8 mouse cellular contexts compared by ENCODE assay signal in the genomic region with DNA sequence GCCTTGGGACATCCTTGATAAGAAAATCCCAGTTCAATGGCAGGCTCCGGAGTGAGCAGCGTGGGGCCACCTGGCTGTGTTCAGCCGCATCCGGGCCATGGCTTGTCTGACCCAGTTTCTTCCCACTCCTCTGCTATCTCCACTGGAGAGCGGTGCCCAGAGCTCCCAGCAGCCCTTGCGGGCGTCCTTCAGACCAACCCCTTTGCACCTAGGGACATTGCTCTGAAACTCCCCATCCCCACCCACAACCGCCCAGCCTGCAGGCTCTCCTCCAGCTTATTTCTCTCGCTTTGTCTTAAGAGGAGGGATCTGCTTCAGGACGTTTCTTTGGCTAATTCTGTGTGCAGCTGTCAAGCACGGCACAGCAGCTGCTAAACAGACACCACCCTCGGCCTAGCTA.
DNase-seq lines count a peak whose midpoint lies in the region; ATAC-seq and TF ChIP-seq lines count a peak whose summit lies in the region.
"Had no signal": no experiment of that assay in that cellular context is flagged by ENCODE, and none has a peak within 500 bp of the region (broad histone marks: within the 10 kb centered on the region; RNA-seq: fewer than 3 reads in every experiment).

No protein-coding gene starts in this region.

- no peak overlapping the region for H3K4me2 ChIP-seq in liver, postnatal 0 days (ENCODE audit: low read depth, low read length)
- H3K4me2 ChIP-seq in hindbrain, postnatal 0 days (ENCODE audit: low read depth, low read length), result no peak overlapping the region
- no peak overlapping the region for H3K4me2 ChIP-seq in liver, embryonic 11.5 days
- H3K4me2 ChIP-seq: embryonic facial prominence, embryonic 12.5 days had no signal

- H3K9ac ChIP-seq in liver, adult 2 months (ENCODE audit: low read depth, low read length), result no peak overlapping the region
- no peak overlapping the region for H3K9ac ChIP-seq in liver, postnatal 0 days (replicated peaks)
- H3K9ac ChIP-seq in hindbrain, postnatal 0 days (replicated peaks; ENCODE audit: low read length), result no peak overlapping the region
- no peak overlapping the region for H3K9ac ChIP-seq in liver, embryonic 11.5 days (ENCODE audit: low read depth, low read length)
- H3K9ac ChIP-seq: embryonic facial prominence, embryonic 12.5 days had no signal

- no peaks in the 10 kb centered on the region for H3K79me2 ChIP-seq in liver, adult 2 months (ENCODE audit: control insufficient read depth, insufficient read depth, low read length)

- H3K4me1 ChIP-seq in liver, adult 2 months (ENCODE audit: control insufficient read depth, insufficient read depth, low read length), result peaks cover 8% of the 10 kb centered on the region; the same call in 1 of the 2 replicates
- no peaks in the 10 kb centered on the region for H3K4me1 ChIP-seq in liver, postnatal 0 days (ENCODE audit: insufficient read depth)
- H3K4me1 ChIP-seq in cerebellum, adult 2 months (ENCODE audit: control insufficient read depth, insufficient read depth, low read length), result peaks cover 31% of the 10 kb centered on the region
- H3K4me1 ChIP-seq in hindbrain, postnatal 0 days (ENCODE audit: insufficient read depth, low read length), result peaks cover 7% of the 10 kb centered on the region; the same call in 1 of the 2 replicates
- H3K4me1 ChIP-seq in liver, embryonic 11.5 days (replicated peaks; ENCODE audit: control insufficient read depth, insufficient read depth, low read length), result peaks cover 5% of the 10 kb centered on the region; the same call in 1 of the 2 replicates

- no peaks in the 10 kb centered on the region for H3K36me3 ChIP-seq in liver, adult 2 months (ENCODE audit: control insufficient read depth, insufficient read depth, low read length)
- no peaks in the 10 kb centered on the region for H3K36me3 ChIP-seq in liver, postnatal 0 days (replicated peaks; ENCODE audit: insufficient read depth, low read length)
- no peaks in the 10 kb centered on the region for H3K36me3 ChIP-seq in hindbrain, postnatal 0 days (ENCODE audit: insufficient read depth, low read length)
- H3K36me3 ChIP-seq in liver, embryonic 11.5 days (ENCODE audit: control insufficient read depth, insufficient read depth, low read length), result no peaks in the 10 kb centered on the region
- H3K36me3 ChIP-seq: embryonic facial prominence, embryonic 12.5 days had no signal

- TF ChIP-seq EP300 in liver, postnatal 0 days (IDR thresholded peaks at IDR 0.05; ENCODE audit: low read depth), result no peak

- H3K9me3 ChIP-seq in liver, postnatal 0 days (ENCODE audit: low read length), result peaks cover 7% of the 10 kb centered on the region; the same call in 1 of the 2 replicates
- no peaks in the 10 kb centered on the region; the same call in 1 of the 2 replicates for H3K9me3 ChIP-seq in hindbrain, postnatal 0 days (ENCODE audit: low read length)
- no peaks in the 10 kb centered on the region for H3K9me3 ChIP-seq in liver, embryonic 11.5 days (ENCODE audit: control insufficient read depth, low read length)

- no peak for TF ChIP-seq CTCF in liver, adult 2 months (IDR thresholded peaks at IDR 0.05; ENCODE audit: low read depth, low read length)
- no peak for TF ChIP-seq CTCF in liver, postnatal 0 days (IDR thresholded peaks at IDR 0.05; ENCODE audit: low read depth)
- TF ChIP-seq CTCF in cerebellum, adult 2 months (IDR thresholded peaks at IDR 0.05; ENCODE audit: borderline replicate concordance, insufficient read depth, low read depth, low read length), result no peak
- no peak for TF ChIP-seq CTCF in hindbrain, postnatal 0 days (IDR thresholded peaks at IDR 0.05; ENCODE audit: low read depth)

- no peak overlapping the region for H3K27ac ChIP-seq in liver, adult 2 months (replicated peaks; ENCODE audit: insufficient read depth, low read depth, low read length)
- H3K27ac ChIP-seq in liver, postnatal 0 days (ENCODE audit: low read depth), result no peak overlapping the region
- H3K27ac ChIP-seq in cerebellum, adult 2 months (ENCODE audit: insufficient read depth, low read length), result peak overlapping the region; percentile 33
- peak overlapping the region; percentile 5; the same call in 1 of the 2 replicates for H3K27ac ChIP-seq in hindbrain, postnatal 0 days
- no peak overlapping the region for H3K27ac ChIP-seq in liver, embryonic 11.5 days (ENCODE audit: low read depth, low read length)
- H3K27ac ChIP-seq: embryonic facial prominence, embryonic 12.5 days had no signal

- peaks cover 3% of the 10 kb centered on the region; the same call in 1 of the 2 replicates for H3K27me3 ChIP-seq in liver, adult 2 months (ENCODE audit: control insufficient read depth, insufficient read depth, low read length)
- peaks cover 10% of the 10 kb centered on the region for H3K27me3 ChIP-seq in liver, postnatal 0 days (ENCODE audit: insufficient read depth, low read length)
- H3K27me3 ChIP-seq in cerebellum, adult 2 months (ENCODE audit: control insufficient read depth, insufficient read depth, low read length), result no peaks in the 10 kb centered on the region
- no peaks in the 10 kb centered on the region for H3K27me3 ChIP-seq in hindbrain, postnatal 0 days (ENCODE audit: insufficient read depth, low read length)
- H3K27me3 ChIP-seq in liver, embryonic 11.5 days (replicated peaks; ENCODE audit: control insufficient read depth, insufficient read depth, low read length), result peaks cover 12% of the 10 kb centered on the region

- no peak overlapping the region for H3K4me3 ChIP-seq in liver, adult 2 months (ENCODE audit: insufficient read depth, low read depth, low read length)
- no peak overlapping the region for H3K4me3 ChIP-seq in liver, postnatal 0 days (ENCODE audit: low read depth, low read length)
- peak overlapping the region; percentile 5 for H3K4me3 ChIP-seq in cerebellum, adult 2 months (replicated peaks; ENCODE audit: insufficient read depth, low read depth, low read length)
- no peak overlapping the region for H3K4me3 ChIP-seq in hindbrain, postnatal 0 days (ENCODE audit: low read length)
- H3K4me3 ChIP-seq in liver, embryonic 11.5 days (ENCODE audit: low read depth, low read length), result no peak overlapping the region
- H3K4me3 ChIP-seq: embryonic facial prominence, embryonic 12.5 days had no signal

- no peak for TF ChIP-seq POLR2A in liver, adult 2 months (IDR thresholded peaks at IDR 0.05; ENCODE audit: extremely low read depth, insufficient read depth, low read length)
- 0 out of 2 replicates have a peak, but pooled peaks have one; percentile 11 for TF ChIP-seq POLR2A in cerebellum, adult 2 months (IDR thresholded peaks at IDR 0.05; ENCODE audit: borderline replicate concordance, insufficient read depth, low read length)

- DNase-seq in liver, adult 2 months (ENCODE audit: extremely low read depth, low read depth, low spot score), result peak; percentile 70
- DNase-seq in liver, postnatal 0 days, result no peak
- peak; percentile 28 for DNase-seq in adrenal gland, postnatal 10 days
- DNase-seq in cerebellum, adult 2 months, result peak; percentile 58 to 70
- peak; percentile 53 for DNase-seq in hindbrain, postnatal 0 days (ENCODE audit: low spot score)
- DNase-seq in urinary bladder, postnatal 4 days (ENCODE audit: low spot score in 2 of 2), result no peak
- no peak for DNase-seq in liver, embryonic 11.5 days (ENCODE audit: low spot score)

- 52% methylated on average over 12 of the region's 12 CpGs for WGBS in liver, adult 2 months
- WGBS in liver, postnatal 0 days (ENCODE audit: insufficient replicate concordance), result 45% methylated on average over 12 of the region's 12 CpGs
- 14% methylated on average over 12 of the region's 12 CpGs for WGBS in cerebellum, adult 2 months
- WGBS in hindbrain, postnatal 0 days, result 40% methylated on average over 12 of the region's 12 CpGs
- 42% methylated on average over 12 of the region's 12 CpGs for WGBS in liver, embryonic 11.5 days

- no peak for ATAC-seq in liver, postnatal 0 days
- no peak for ATAC-seq in hindbrain, postnatal 0 days
- ATAC-seq in liver, embryonic 11.5 days (replicated peaks; ENCODE audit: low FRiP score), result no peak

Comparison
In these comparisons a context has a peak if more than half of its experiments do, and no peak if none do; other contexts are left out.
1. DNase-seq: peak in liver, adult 2 months (single experiment), adrenal gland, postnatal 10 days (single experiment), cerebellum, adult 2 months (2 of 2) and hindbrain, postnatal 0 days (single experiment); none in liver, postnatal 0 days (single experiment), urinary bladder, postnatal 4 days (0 of 2) and liver, embryonic 11.5 days (single experiment).
2. H3K27ac ChIP-seq: peak in cerebellum, adult 2 months (single experiment) and hindbrain, postnatal 0 days (single experiment); none in liver, adult 2 months (single experiment), liver, postnatal 0 days (single experiment) and liver, embryonic 11.5 days (single experiment).